Mouse (Mus musculus): ENCODE measurements at regions not wholly inside any gene's neighbourhood (a gene's known extent, or its start where the extent isn't known, plus 50 kb on each side); places are given as distances from the start of the nearest gene placed in this dataset.
"Not testable (repeated sequence)": the region's sequence is repeated elsewhere in the genome, so short reads cannot be mapped to it uniquely, and the experiment has no call there.

GRCm38 (mm10) chr7:111869337-111869736 lies 89.6 kb upstream of the Galnt18 start:
- Histone ChIP-seq H3K9ac (ENCODE audit: low read depth, low read length) (no peak overlapping the region), H3K4me2 (replicated peaks; ENCODE audit: low read depth, low read length) (no peak overlapping the region), H3K9me3 (ENCODE audit: control insufficient read depth, low read length) (no peaks in the 10 kb centered on the region), H3K36me3 (ENCODE audit: control insufficient read depth, insufficient read depth, low read length) (no peaks in the 10 kb centered on the region), H3K27ac (ENCODE audit: low read depth, low read length) (no peak overlapping the region), H3K27me3 (ENCODE audit: control insufficient read depth, insufficient read depth, low read length) (no peaks in the 10 kb centered on the region), H3K4me1 (replicated peaks; ENCODE audit: control insufficient read depth, insufficient read depth, low read length) (no peaks in the 10 kb centered on the region), H3K4me3 (ENCODE audit: low read depth, low read length) (no peak overlapping the region)
- DNase-seq (ENCODE audit: low spot score) (no peak), ATAC-seq (ENCODE audit: low FRiP score) (no peak)
- 91% methylated on average over 6 of the region's 6 CpGs for WGBS

GRCm38 (mm10) chr7:111863035-111863434 lies 83.3 kb upstream of the Galnt18 start:
- Histone ChIP-seq H3K36me3 (ENCODE audit: control insufficient read depth, insufficient read depth, low read length) (no peaks in the 10 kb centered on the region), H3K9me3 (ENCODE audit: control insufficient read depth, low read length) (no peaks in the 10 kb centered on the region), H3K4me3 (ENCODE audit: low read depth, low read length) (no peak overlapping the region), H3K27me3 (ENCODE audit: control insufficient read depth, insufficient read depth, low read length) (no peaks in the 10 kb centered on the region), H3K4me2 (replicated peaks; ENCODE audit: low read depth, low read length) (no peak overlapping the region), H3K27ac (ENCODE audit: low read depth, low read length) (no peak overlapping the region), H3K4me1 (replicated peaks; ENCODE audit: control insufficient read depth, insufficient read depth, low read length) (no peaks in the 10 kb centered on the region), H3K9ac (ENCODE audit: low read depth, low read length) (no peak overlapping the region)
- 67% methylated on average over 8 of the region's 8 CpGs for WGBS
- no peak for ATAC-seq (ENCODE audit: low FRiP score)
- DNase-seq (ENCODE audit: low spot score): no peak

- H3K27ac ChIP-seq (ENCODE audit: low read depth, low read length); H3K9me3 ChIP-seq (ENCODE audit: control insufficient read depth, low read length); H3K4me1 ChIP-seq (replicated peaks; ENCODE audit: control insufficient read depth, insufficient read depth, low read length); H3K4me3 ChIP-seq (ENCODE audit: low read depth, low read length); H3K36me3 ChIP-seq (ENCODE audit: control insufficient read depth, insufficient read depth, low read length); H3K27me3 ChIP-seq (ENCODE audit: control insufficient read depth, insufficient read depth, low read length); DNase-seq (ENCODE audit: low spot score); ATAC-seq (ENCODE audit: low FRiP score); H3K9ac ChIP-seq (ENCODE audit: low read depth, low read length); H3K4me2 ChIP-seq (replicated peaks; ENCODE audit: low read depth, low read length): not testable (repeated sequence)
- WGBS: 86% methylated on average over 8 of the region's 8 CpGs
These were observed 78.5 kb upstream of the Galnt18 start for GRCm38 (mm10) chr7:111858291-111858690.

- 73% methylated on average over 5 of the region's 5 CpGs for WGBS
- no peaks in the 10 kb centered on the region for H3K4me1 ChIP-seq (replicated peaks; ENCODE audit: control insufficient read depth, insufficient read depth, low read length)
- no peaks in the 10 kb centered on the region for H3K27me3 ChIP-seq (ENCODE audit: control insufficient read depth, insufficient read depth, low read length)
- DNase-seq (ENCODE audit: low spot score): peak; percentile 49
- H3K27ac ChIP-seq (ENCODE audit: low read depth, low read length): no peak overlapping the region
- peak; percentile 40; the same call in 1 of the 2 replicates for ATAC-seq (ENCODE audit: low FRiP score)
- no peak overlapping the region for H3K4me3 ChIP-seq (ENCODE audit: low read depth, low read length)
- H3K9me3 ChIP-seq (ENCODE audit: control insufficient read depth, low read length): no peaks in the 10 kb centered on the region
- no peak overlapping the region for H3K4me2 ChIP-seq (replicated peaks; ENCODE audit: low read depth, low read length)
- no peaks in the 10 kb centered on the region for H3K36me3 ChIP-seq (ENCODE audit: control insufficient read depth, insufficient read depth, low read length)
- H3K9ac ChIP-seq (ENCODE audit: low read depth, low read length): no peak overlapping the region
These were observed 77.2 kb upstream of the Galnt18 start for GRCm38 (mm10) chr7:111856977-111857376.

DNA sequence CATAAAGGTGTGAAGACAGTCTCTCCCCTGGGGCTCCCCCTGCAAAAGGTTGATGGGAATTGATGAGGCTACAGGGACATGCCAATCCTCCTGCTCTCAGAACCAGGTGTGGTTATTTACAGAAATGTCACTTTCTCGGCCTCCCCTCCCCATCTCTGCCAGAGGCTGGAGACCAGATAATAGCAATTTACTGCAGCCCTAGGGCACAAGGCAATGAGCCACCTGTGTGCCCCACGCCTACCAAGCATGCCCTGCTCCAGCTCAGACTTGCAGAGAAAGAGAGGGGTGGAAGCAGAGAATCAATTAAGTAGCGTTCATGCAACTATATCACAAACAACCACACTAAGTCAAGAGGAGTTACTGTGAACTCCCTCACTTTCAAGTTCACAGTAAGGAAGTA lies 75.5 kb upstream of the Galnt18 start:
- 72% methylated on average over 3 of the region's 3 CpGs for WGBS
- Histone ChIP-seq H3K9ac (ENCODE audit: low read depth, low read length) (no peak overlapping the region), H3K4me2 (replicated peaks; ENCODE audit: low read depth, low read length) (no peak overlapping the region), H3K4me1 (replicated peaks; ENCODE audit: control insufficient read depth, insufficient read depth, low read length) (no peaks in the 10 kb centered on the region), H3K4me3 (ENCODE audit: low read depth, low read length) (no peak overlapping the region), H3K27ac (ENCODE audit: low read depth, low read length) (no peak overlapping the region), H3K36me3 (ENCODE audit: control insufficient read depth, insufficient read depth, low read length) (no peaks in the 10 kb centered on the region), H3K9me3 (ENCODE audit: control insufficient read depth, low read length) (no peaks in the 10 kb centered on the region), H3K27me3 (ENCODE audit: control insufficient read depth, insufficient read depth, low read length) (no peaks in the 10 kb centered on the region)
- DNase-seq (ENCODE audit: low spot score) (no peak), ATAC-seq (ENCODE audit: low FRiP score) (no peak)

DNA sequence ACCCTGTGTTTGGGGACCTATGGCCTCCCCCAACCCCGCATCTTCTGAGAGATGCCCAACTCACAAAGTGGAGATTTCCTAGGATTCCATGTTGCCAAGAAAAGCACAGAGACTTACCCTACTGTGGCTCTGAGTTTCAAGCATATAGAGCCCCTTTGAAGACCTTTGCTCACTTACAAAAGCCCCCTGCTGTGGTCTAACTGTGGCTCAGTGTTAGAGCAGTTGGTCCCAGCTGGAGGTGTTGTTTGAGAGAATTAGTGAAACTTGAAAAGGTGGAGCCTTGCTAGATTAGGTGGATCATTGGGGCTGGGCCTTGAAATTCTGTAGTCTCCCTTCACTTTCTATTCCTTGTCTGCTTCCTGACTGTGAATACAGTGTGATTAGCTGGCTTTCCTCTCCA lies 66.6 kb upstream of the Galnt18 start:
- no peaks in the 10 kb centered on the region for H3K36me3 ChIP-seq (ENCODE audit: control insufficient read depth, insufficient read depth, low read length)
- no peaks in the 10 kb centered on the region for H3K4me1 ChIP-seq (replicated peaks; ENCODE audit: control insufficient read depth, insufficient read depth, low read length)
- ATAC-seq (ENCODE audit: low FRiP score) (no peak), DNase-seq (ENCODE audit: low spot score) (no peak)
- no peak overlapping the region for H3K4me2 ChIP-seq (replicated peaks; ENCODE audit: low read depth, low read length)
- H3K27ac ChIP-seq (ENCODE audit: low read depth, low read length): no peak overlapping the region
- H3K27me3 ChIP-seq (ENCODE audit: control insufficient read depth, insufficient read depth, low read length): no peaks in the 10 kb centered on the region
- no peak overlapping the region for H3K4me3 ChIP-seq (ENCODE audit: low read depth, low read length)
- 33% methylated on average over 1 of the region's 1 CpGs for WGBS
- no peaks in the 10 kb centered on the region for H3K9me3 ChIP-seq (ENCODE audit: control insufficient read depth, low read length)
- H3K9ac ChIP-seq (ENCODE audit: low read depth, low read length): no peak overlapping the region

GRCm38 (mm10) chr7:111843715-111844114 lies 63.9 kb upstream of the Galnt18 start:
- Histone ChIP-seq H3K4me1 (replicated peaks; ENCODE audit: control insufficient read depth, insufficient read depth, low read length) (no peaks in the 10 kb centered on the region), H3K27ac (ENCODE audit: low read depth, low read length) (no peak overlapping the region), H3K36me3 (ENCODE audit: control insufficient read depth, insufficient read depth, low read length) (no peaks in the 10 kb centered on the region), H3K27me3 (ENCODE audit: control insufficient read depth, insufficient read depth, low read length) (no peaks in the 10 kb centered on the region), H3K4me3 (ENCODE audit: low read depth, low read length) (no peak overlapping the region), H3K9me3 (ENCODE audit: control insufficient read depth, low read length) (no peaks in the 10 kb centered on the region), H3K4me2 (replicated peaks; ENCODE audit: low read depth, low read length) (no peak overlapping the region), H3K9ac (ENCODE audit: low read depth, low read length) (no peak overlapping the region)
- DNase-seq (ENCODE audit: low spot score) (no peak), ATAC-seq (ENCODE audit: low FRiP score) (no peak)
- 89% methylated on average over 4 of the region's 4 CpGs for WGBS

- DNase-seq (ENCODE audit: low spot score): no peak
- no peak overlapping the region for H3K9ac ChIP-seq (ENCODE audit: low read depth, low read length)
- no peaks in the 10 kb centered on the region for H3K4me1 ChIP-seq (replicated peaks; ENCODE audit: control insufficient read depth, insufficient read depth, low read length)
- H3K27me3 ChIP-seq (ENCODE audit: control insufficient read depth, insufficient read depth, low read length): no peaks in the 10 kb centered on the region
- 88% methylated on average over 1 of the region's 1 CpGs for WGBS
- no peaks in the 10 kb centered on the region for H3K9me3 ChIP-seq (ENCODE audit: control insufficient read depth, low read length)
- H3K4me2 ChIP-seq (replicated peaks; ENCODE audit: low read depth, low read length): no peak overlapping the region
- H3K4me3 ChIP-seq (ENCODE audit: low read depth, low read length): no peak overlapping the region
- no peak overlapping the region for H3K27ac ChIP-seq (ENCODE audit: low read depth, low read length)
- H3K36me3 ChIP-seq (ENCODE audit: control insufficient read depth, insufficient read depth, low read length): no peaks in the 10 kb centered on the region
- no peak for ATAC-seq (ENCODE audit: low FRiP score)
These were observed 61.0 kb upstream of the Galnt18 start for GRCm38 (mm10) chr7:111840826-111841225.

- DNase-seq (ENCODE audit: low spot score) (no peak), ATAC-seq (ENCODE audit: low FRiP score) (no peak)
- Histone ChIP-seq H3K27me3 (ENCODE audit: control insufficient read depth, insufficient read depth, low read length) (no peaks in the 10 kb centered on the region), H3K4me3 (ENCODE audit: low read depth, low read length) (no peak overlapping the region), H3K9me3 (ENCODE audit: control insufficient read depth, low read length) (no peaks in the 10 kb centered on the region), H3K4me1 (replicated peaks; ENCODE audit: control insufficient read depth, insufficient read depth, low read length) (no peaks in the 10 kb centered on the region), H3K4me2 (replicated peaks; ENCODE audit: low read depth, low read length) (no peak overlapping the region), H3K9ac (ENCODE audit: low read depth, low read length) (no peak overlapping the region), H3K27ac (ENCODE audit: low read depth, low read length) (no peak overlapping the region), H3K36me3 (ENCODE audit: control insufficient read depth, insufficient read depth, low read length) (no peaks in the 10 kb centered on the region)
- 86% methylated on average over 3 of the region's 3 CpGs for WGBS
These were observed 58.4 kb upstream of the Galnt18 start for GRCm38 (mm10) chr7:111838162-111838561.
